Mouse (Mus musculus): ENCODE data around the gene Tlx3. TPM values are rescaled to one million over a fixed set of nuclear protein-coding genes. Genes with fewer than 3 reads are reported as not detected.

Tlx3 gene
- polyA plus RNA-seq, 1 experiment from 2014 or later = 23.2 TPM

GRCm38 (mm10) chr11:33162211-33162997 is 41.0 kb downstream of the Tlx3 start:
- peaks cover 26% of the 10 kb centered on the region for H3K4me1 ChIP-seq
- H3K27me3 ChIP-seq (replicated peaks) = no peaks in the 10 kb centered on the region
- peak overlapping the region; percentile 99 for H3K4me3 ChIP-seq (replicated peaks)
- H3K9ac ChIP-seq (replicated peaks) = peak overlapping the region; percentile 97
- peak overlapping the region; percentile 92 for H3K27ac ChIP-seq (replicated peaks)
- peaks cover 33% of the 10 kb centered on the region for H3K36me3 ChIP-seq
- no peaks in the 10 kb centered on the region for H3K9me3 ChIP-seq (replicated peaks)
- ATAC-seq (ENCODE audit: low FRiP score) = peak; percentile 73
- 3% methylated on average over 47 of the region's 53 CpGs for WGBS
- H3K4me2 ChIP-seq = peak overlapping the region; percentile 85

GRCm38 (mm10) chr11:33159741-33160140 is 43.6 kb downstream of the Tlx3 start:
- Histone ChIP-seq H3K4me2 (no peak overlapping the region), H3K36me3 (peaks cover 50% of the 10 kb centered on the region), H3K27me3 (replicated peaks) (no peaks in the 10 kb centered on the region), H3K9me3 (replicated peaks) (no peaks in the 10 kb centered on the region), H3K9ac (replicated peaks) (no peak overlapping the region), H3K4me1 (peaks cover 26% of the 10 kb centered on the region), H3K27ac (replicated peaks) (no peak overlapping the region), H3K4me3 (replicated peaks) (no peak overlapping the region)
- 93% methylated on average over 3 of the region's 3 CpGs for WGBS
- ATAC-seq (ENCODE audit: low FRiP score) = no peak

GRCm38 (mm10) chr11:33157453-33158196 is 45.8 kb downstream of the Tlx3 start:
- no peak overlapping the region for H3K27ac ChIP-seq (replicated peaks)
- 82% methylated on average over 2 of the region's 2 CpGs for WGBS
- H3K4me3 ChIP-seq (replicated peaks) = no peak overlapping the region
- ATAC-seq (ENCODE audit: low FRiP score) = no peak
- no peak overlapping the region for H3K9ac ChIP-seq (replicated peaks)
- no peak overlapping the region for H3K4me2 ChIP-seq
- H3K27me3 ChIP-seq (replicated peaks) = no peaks in the 10 kb centered on the region
- peaks cover 20% of the 10 kb centered on the region for H3K4me1 ChIP-seq
- H3K9me3 ChIP-seq (replicated peaks) = no peaks in the 10 kb centered on the region
- peaks cover 57% of the 10 kb centered on the region for H3K36me3 ChIP-seq

GRCm38 (mm10) chr11:33156436-33157015 is 46.9 kb downstream of the Tlx3 start:
- Histone ChIP-seq H3K4me2 (no peak overlapping the region), H3K4me3 (replicated peaks) (no peak overlapping the region), H3K4me1 (peaks cover 15% of the 10 kb centered on the region), H3K9me3 (replicated peaks) (no peaks in the 10 kb centered on the region), H3K9ac (replicated peaks) (no peak overlapping the region), H3K27ac (replicated peaks) (no peak overlapping the region), H3K27me3 (replicated peaks) (no peaks in the 10 kb centered on the region), H3K36me3 (peaks cover 65% of the 10 kb centered on the region)
- ATAC-seq (ENCODE audit: low FRiP score) = no peak
- 86% methylated on average over 4 of the region's 4 CpGs for WGBS

GRCm38 (mm10) chr11:33154459-33154858 is 48.9 kb downstream of the Tlx3 start:
- WGBS = 93% methylated on average over 3 of the region's 3 CpGs
- no peaks in the 10 kb centered on the region for H3K4me1 ChIP-seq
- no peak for ATAC-seq (ENCODE audit: low FRiP score)
- peaks cover 64% of the 10 kb centered on the region for H3K36me3 ChIP-seq
- H3K9me3 ChIP-seq (replicated peaks) = no peaks in the 10 kb centered on the region
- no peak overlapping the region for H3K4me2 ChIP-seq
- H3K4me3 ChIP-seq (replicated peaks) = no peak overlapping the region
- no peak overlapping the region for H3K9ac ChIP-seq (replicated peaks)
- no peak overlapping the region for H3K27ac ChIP-seq (replicated peaks)
- H3K27me3 ChIP-seq (replicated peaks) = no peaks in the 10 kb centered on the region

GRCm38 (mm10) chr11:33152997-33153396 is 50.4 kb downstream of the Tlx3 start:
- Histone ChIP-seq H3K9ac (replicated peaks) (no peak overlapping the region), H3K27me3 (replicated peaks) (no peaks in the 10 kb centered on the region), H3K4me3 (replicated peaks) (no peak overlapping the region), H3K4me1 (peaks cover 3% of the 10 kb centered on the region), H3K27ac (replicated peaks) (no peak overlapping the region), H3K4me2 (no peak overlapping the region), H3K36me3 (peaks cover 57% of the 10 kb centered on the region), H3K9me3 (replicated peaks) (no peaks in the 10 kb centered on the region)
- no peak for ATAC-seq (ENCODE audit: low FRiP score)
- WGBS = 92% methylated on average over 1 of the region's 1 CpGs

GRCm38 (mm10) chr11:33151780-33152145 is 51.6 kb downstream of the Tlx3 start:
- no peaks in the 10 kb centered on the region for H3K9me3 ChIP-seq (replicated peaks)
- WGBS = 92% methylated on average over 4 of the region's 4 CpGs
- H3K36me3 ChIP-seq = peaks cover 49% of the 10 kb centered on the region
- peaks cover 13% of the 10 kb centered on the region for H3K4me1 ChIP-seq
- H3K4me2 ChIP-seq = no peak overlapping the region
- no peak for ATAC-seq (ENCODE audit: low FRiP score)
- no peak overlapping the region for H3K27ac ChIP-seq (replicated peaks)
- no peaks in the 10 kb centered on the region for H3K27me3 ChIP-seq (replicated peaks)
- no peak overlapping the region for H3K9ac ChIP-seq (replicated peaks)
- no peak overlapping the region for H3K4me3 ChIP-seq (replicated peaks)

GRCm38 (mm10) chr11:33151128-33151779 is 52.1 kb downstream of the Tlx3 start:
- peaks cover 44% of the 10 kb centered on the region for H3K36me3 ChIP-seq
- H3K4me1 ChIP-seq = peaks cover 18% of the 10 kb centered on the region
- ATAC-seq (ENCODE audit: low FRiP score) = no peak
- no peak overlapping the region for H3K27ac ChIP-seq (replicated peaks)
- no peak overlapping the region for H3K4me2 ChIP-seq
- no peaks in the 10 kb centered on the region for H3K9me3 ChIP-seq (replicated peaks)
- no peaks in the 10 kb centered on the region for H3K27me3 ChIP-seq (replicated peaks)
- no peak overlapping the region for H3K4me3 ChIP-seq (replicated peaks)
- WGBS = 61% methylated on average over 3 of the region's 3 CpGs
- no peak overlapping the region for H3K9ac ChIP-seq (replicated peaks)

Other genes with a start within 250 kb of the Tlx3 start
- 9.2 and 9.7 TPM in 2 replicates for gene Fgf18, start 56.2 kb downstream of the Tlx3 start, polyA plus RNA-seq (2015; fragmentation: Nextera tagmentation; extraction: Ambion mirVana)
- 369 and 576 TPM in 2 replicates for gene Npm1, start 40.4 kb downstream of the Tlx3 start, polyA plus RNA-seq (2015; fragmentation: Nextera tagmentation; extraction: Ambion mirVana)
- not detected in 2 replicates for gene Gm12117, start 73.1 kb upstream of the Tlx3 start, polyA plus RNA-seq (2015; fragmentation: Nextera tagmentation; extraction: Ambion mirVana)

All from neural tube, embryonic 15.5 days (tissue).